Mouse (Mus musculus) liver, embryonic 12.5 days (tissue): ENCODE measurements around the gene Spa17. TPM values are rescaled to one million over a fixed set of nuclear protein-coding genes. Genes with fewer than 3 reads are reported as not detected.

Experiments used
- ATAC-seq: fragments of 200-750 bp; cut with Nextera tagmentation; 2 replicates; pipeline ENCODE4 v1.8.0; 2017; ENCODE audit warnings: moderate number of reproducible peaks, mild to moderate bottlenecking, moderate library complexity
- H3K27ac ChIP-seq: fragments of 300-500 bp; sonication (generic); 2 replicates; pipeline ENCODE4 v1.5.1; 2016; ENCODE audit warnings: mild to moderate bottlenecking
- H3K27me3 ChIP-seq: fragments of 300-500 bp; sonication (generic); replicated peaks from 2 replicates; pipeline ENCODE4 v1.6.1; 2016; ENCODE audit warnings: mild to moderate bottlenecking, moderate library complexity
- H3K36me3 ChIP-seq: fragments of 300-500 bp; sonication (generic); 2 replicates; pipeline ENCODE4 v1.6.1; 2016; ENCODE audit warnings: mild to moderate bottlenecking, moderate library complexity
- H3K4me1 ChIP-seq: fragments of 300-500 bp; sonication (generic); 2 replicates; pipeline ENCODE4 v1.6.1; 2016
- H3K4me2 ChIP-seq: fragments of 300-500 bp; sonication (generic); 2 replicates; pipeline ENCODE4 v1.6.1; 2016; ENCODE audit warnings: mild to moderate bottlenecking, moderate library complexity
- H3K4me3 ChIP-seq: fragments of 300-500 bp; sonication (generic); 2 replicates; pipeline ENCODE4 v1.5.1; 2016; ENCODE audit warnings: mild to moderate bottlenecking, moderate library complexity
- H3K9ac ChIP-seq: fragments of 300-500 bp; sonication (generic); 2 replicates; pipeline ENCODE4 v1.6.1; 2016; ENCODE audit warnings: mild to moderate bottlenecking, moderate library complexity
- H3K9me3 ChIP-seq: fragments of 300-500 bp; sonication (generic); replicated peaks from 2 replicates; pipeline ENCODE4 v1.6.1; 2016; ENCODE audit warnings: mild to moderate bottlenecking, moderate library complexity
- WGBS: fragments of 180-500 bp; shearing (Covaris S2); methylation state at CpG from one replicate; pipeline ENCODE4 v1.1.7; 2016; ENCODE audit not compliant: insufficient replicate concordance; 5-methylcytosine and 5-hydroxymethylcytosine counted together
- polyA plus RNA-seq: library from polyadenylated mRNA; unstranded; fragments of >200 nt; fragmentation: Nextera tagmentation; extraction: Ambion mirVana; gene quantifications from 2 replicates; pipeline ENCODE4 v1.2.1, GENCODE M21; 2016

Spa17 gene
- polyA plus RNA-seq = 2.8 and 4.0 TPM in 2 replicates

DNA sequence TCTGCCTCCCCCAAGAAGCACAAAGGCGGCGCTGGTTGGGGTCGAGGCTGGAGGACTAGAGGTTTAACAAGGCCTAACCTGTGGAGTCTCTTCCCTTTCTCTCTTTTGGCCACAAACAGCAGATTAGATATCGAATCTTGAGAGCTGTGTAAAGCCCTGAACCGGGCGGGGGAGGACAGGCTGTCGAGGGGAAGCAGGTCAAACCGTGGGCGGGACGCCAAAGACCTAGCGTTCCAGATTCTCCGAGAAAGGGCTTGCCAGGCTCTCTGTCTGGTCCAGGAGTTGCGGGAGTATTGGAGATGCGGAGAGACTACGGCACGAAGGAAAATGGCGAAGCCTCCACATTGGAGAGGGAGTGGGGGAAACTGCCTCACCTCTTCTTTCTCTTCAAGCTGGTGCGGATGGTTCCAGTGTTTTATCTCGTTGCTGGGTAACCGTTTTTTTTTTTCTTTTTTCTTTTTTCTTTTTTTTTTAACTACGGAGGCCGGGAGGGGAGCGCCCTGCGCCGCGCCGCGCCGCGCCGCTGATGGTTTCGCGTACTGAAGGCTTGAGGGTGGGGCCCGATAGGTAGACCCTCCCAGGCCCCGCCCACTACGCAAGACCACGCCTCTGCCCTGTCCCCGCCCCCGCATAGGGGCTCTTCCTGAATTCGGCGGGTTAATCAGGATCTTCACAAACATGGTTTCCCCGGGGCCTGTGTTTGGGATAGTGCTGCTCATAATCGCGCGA is at the start of gene Spa17:
TSS of gene Spa17 (minus strand) at position 541 of the 729 bp plus-strand sequence.
- Histone ChIP-seq H3K27me3 (no peaks in the 10 kb centered on the region), H3K4me3 (peak within 1 kb of the TSS; percentile 75)
- ATAC-seq = peak; percentile 96

DNA sequence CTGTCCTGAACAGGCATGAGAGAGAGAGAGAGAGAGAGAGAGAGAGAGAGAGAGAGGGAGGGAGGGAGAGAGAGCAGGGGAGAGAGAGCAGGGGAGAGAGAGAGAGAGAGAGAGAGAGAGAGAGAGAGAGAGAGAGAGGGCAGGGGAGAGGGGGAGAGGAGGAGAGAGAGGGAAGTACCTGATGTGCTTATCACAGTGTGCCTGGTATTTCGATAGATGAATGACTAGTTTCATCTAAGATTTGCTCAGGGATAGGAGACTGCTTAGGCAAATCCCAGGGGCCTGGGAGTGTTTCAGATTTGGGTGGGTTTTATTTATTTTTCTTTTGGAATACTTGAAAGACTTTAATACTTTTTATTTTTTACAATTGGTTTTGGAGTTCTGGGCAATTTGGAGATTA is 49.7 kb upstream of the Spa17 start:
- Histone ChIP-seq H3K9me3 (no peaks in the 10 kb centered on the region), H3K27me3 (no peaks in the 10 kb centered on the region), H3K4me1 (no peaks in the 10 kb centered on the region), H3K9ac (no peak overlapping the region), H3K36me3 (no peaks in the 10 kb centered on the region), H3K4me3 (no peak overlapping the region), H3K27ac (no peak overlapping the region), H3K4me2 (no peak overlapping the region)
- WGBS = 54% methylated on average over 1 of the region's 1 CpGs
- no peak for ATAC-seq

More for the DNA sequence above, at the start of gene Spa17:
- Histone ChIP-seq H3K36me3 (no peaks in the 10 kb centered on the region), H3K4me2 (peak within 1 kb of the TSS; percentile 81), H3K9me3 (no peaks in the 10 kb centered on the region), H3K4me1 (peaks cover 16% of the 10 kb centered on the region), H3K27ac (peak within 1 kb of the TSS; percentile 68), H3K9ac (peak within 1 kb of the TSS; percentile 73)
- WGBS = under 1% methylated on average over 45 of the region's 45 CpGs

DNA sequence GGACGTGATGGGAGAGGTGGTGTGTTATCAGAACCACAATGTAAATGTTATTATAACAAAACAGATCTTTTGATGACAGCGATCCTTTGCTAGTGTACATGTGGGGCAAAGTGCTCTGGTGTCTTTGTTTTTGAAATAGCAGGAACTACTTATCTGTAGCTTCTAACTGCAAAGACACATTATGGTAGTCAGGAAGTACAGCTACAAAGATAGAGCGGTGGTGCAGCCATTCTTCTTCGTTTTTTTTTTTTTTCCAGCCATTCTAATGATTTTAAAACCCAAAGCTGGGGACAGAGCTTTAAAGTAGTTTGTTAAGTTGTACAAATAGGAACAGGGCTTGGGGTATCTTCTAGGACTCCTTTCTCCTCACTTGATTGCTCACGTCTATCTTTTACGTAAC is 45.9 kb upstream of the Spa17 start:
- no peak for ATAC-seq
- Histone ChIP-seq H3K4me1 (peaks cover 18% of the 10 kb centered on the region), H3K4me3 (no peak overlapping the region), H3K27ac (no peak overlapping the region), H3K27me3 (no peaks in the 10 kb centered on the region), H3K9me3 (no peaks in the 10 kb centered on the region), H3K9ac (no peak overlapping the region), H3K4me2 (no peak overlapping the region), H3K36me3 (peaks cover 8% of the 10 kb centered on the region)
- 59% methylated on average over 6 of the region's 6 CpGs for WGBS

DNA sequence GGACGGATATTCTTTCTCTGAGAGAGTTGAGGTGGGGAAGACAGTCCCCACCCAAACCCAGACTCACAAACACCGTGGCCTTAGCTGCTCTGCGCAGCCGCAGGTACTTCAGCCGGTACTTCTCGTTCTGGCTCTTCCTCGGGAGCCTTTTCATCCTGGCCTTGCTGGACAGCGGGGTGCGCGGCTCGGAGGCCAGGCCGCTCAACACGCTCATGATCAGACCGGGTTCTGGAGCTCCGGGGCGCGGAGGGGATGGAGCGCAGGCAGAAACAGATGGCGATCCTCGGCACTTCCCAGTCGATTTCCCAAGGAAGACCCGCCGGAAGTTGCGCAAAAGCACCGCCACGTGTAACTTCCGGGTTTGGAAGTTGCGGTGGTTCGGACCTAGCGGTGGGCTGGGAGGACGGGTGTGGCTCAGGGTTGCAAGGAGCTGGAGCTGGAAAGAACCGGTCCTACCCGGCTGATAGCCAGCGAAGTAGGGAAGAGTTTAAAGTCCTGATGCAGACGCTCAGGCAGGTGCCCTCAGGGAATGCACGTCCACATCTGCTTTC is 43.5 kb upstream of the Spa17 start, which contains the start of gene Tbrg1:
TSS of gene Tbrg1 (minus strand) at position 382 of the 551 bp plus-strand sequence.
- H3K4me2 ChIP-seq = peak within 1 kb of the TSS; percentile 70
- peak within 1 kb of the TSS; percentile 80 for H3K9ac ChIP-seq
- H3K27ac ChIP-seq = peak within 1 kb of the TSS; percentile 85
- H3K4me1 ChIP-seq = peaks cover 18% of the 10 kb centered on the region
- under 1% methylated on average over 36 of the region's 36 CpGs for WGBS
- ATAC-seq = peak; percentile 91
- H3K36me3 ChIP-seq = peaks cover 32% of the 10 kb centered on the region
- peak within 1 kb of the TSS; percentile 81 for H3K4me3 ChIP-seq
- H3K9me3 ChIP-seq = no peaks in the 10 kb centered on the region
- no peaks in the 10 kb centered on the region for H3K27me3 ChIP-seq

DNA sequence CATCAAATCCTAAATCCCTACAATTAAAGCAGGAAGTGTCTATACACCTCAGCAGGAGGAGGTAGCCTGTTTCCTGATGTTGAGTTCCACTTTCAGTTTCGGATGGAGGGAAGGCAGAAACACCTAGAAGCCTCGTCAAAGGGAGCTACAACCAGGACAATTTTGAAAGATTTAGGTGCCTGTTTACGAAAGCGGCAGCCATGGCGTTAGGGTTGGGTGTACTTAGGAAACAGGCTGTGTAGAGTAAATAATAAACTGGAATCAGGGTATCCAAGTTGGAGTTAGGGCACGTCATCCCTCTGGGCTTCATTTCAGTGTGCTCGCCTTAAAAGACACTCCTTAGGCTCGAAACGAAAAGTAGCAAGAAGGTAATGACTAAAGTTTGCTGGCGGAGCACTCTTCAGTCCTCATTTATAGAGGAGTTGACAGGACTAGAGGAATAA is 42.9 kb upstream of the Spa17 start:
- Histone ChIP-seq H3K9ac (peak overlapping the region; percentile 80), H3K27ac (peak overlapping the region; percentile 85), H3K36me3 (peaks cover 35% of the 10 kb centered on the region), H3K9me3 (no peaks in the 10 kb centered on the region), H3K4me1 (peaks cover 18% of the 10 kb centered on the region), H3K4me2 (peak overlapping the region; percentile 70), H3K27me3 (no peaks in the 10 kb centered on the region), H3K4me3 (peak overlapping the region; percentile 81)
- ATAC-seq = peak; percentile 33
- WGBS = under 1% methylated on average over 10 of the region's 10 CpGs

DNA sequence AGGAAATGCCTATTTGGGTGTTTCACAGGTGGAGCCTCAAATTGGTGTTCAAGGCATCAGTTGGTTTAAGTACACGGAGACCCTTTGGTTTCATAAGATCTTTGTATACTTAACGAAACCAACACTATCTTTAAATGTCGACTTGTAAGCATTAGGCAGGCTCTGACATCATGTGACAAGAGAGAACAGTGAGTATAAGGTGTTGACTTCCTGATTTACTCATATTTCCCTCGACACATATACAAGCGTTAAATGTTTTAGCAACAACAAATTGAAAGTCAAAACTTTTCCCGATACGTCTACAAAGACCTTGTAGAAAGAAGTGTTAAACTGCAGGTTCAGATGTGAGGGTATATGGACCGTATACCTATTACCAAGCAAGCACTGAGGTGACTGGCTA is 42.4 kb upstream of the Spa17 start:
- peak overlapping the region; percentile 81 for H3K4me3 ChIP-seq
- H3K4me2 ChIP-seq = peak overlapping the region; percentile 70
- peak overlapping the region; percentile 80 for H3K9ac ChIP-seq
- no peak for ATAC-seq
- H3K36me3 ChIP-seq = peaks cover 40% of the 10 kb centered on the region
- 0 out of 2 replicates have a peak overlapping the region, but pooled peaks have one; percentile 85 for H3K27ac ChIP-seq
- no peaks in the 10 kb centered on the region for H3K27me3 ChIP-seq
- 44% methylated on average over 8 of the region's 8 CpGs for WGBS
- no peaks in the 10 kb centered on the region for H3K9me3 ChIP-seq
- peaks cover 18% of the 10 kb centered on the region for H3K4me1 ChIP-seq

DNA sequence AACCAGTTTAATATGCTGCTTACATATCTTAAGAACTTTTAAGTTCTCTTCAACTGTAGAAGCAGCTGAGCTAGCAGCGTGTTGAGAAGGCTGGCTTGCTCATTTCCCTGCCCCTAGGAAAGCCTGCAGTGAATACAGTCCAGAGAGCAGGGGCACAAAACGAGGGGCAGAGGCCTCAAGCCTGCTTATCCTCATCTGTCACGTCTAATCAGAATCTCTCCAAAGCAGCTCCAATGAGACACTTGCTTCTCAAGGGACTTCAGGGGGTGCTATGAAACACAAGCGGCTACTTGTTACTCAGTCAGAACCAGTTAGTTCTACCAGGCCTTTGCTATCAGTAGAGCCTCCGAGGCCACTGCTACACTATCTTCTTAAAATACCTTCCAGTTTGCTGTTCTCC is 40.3 kb upstream of the Spa17 start:
- H3K4me2 ChIP-seq = no peak overlapping the region
- H3K9ac ChIP-seq = no peak overlapping the region
- WGBS = 68% methylated on average over 5 of the region's 5 CpGs
- H3K9me3 ChIP-seq = no peaks in the 10 kb centered on the region
- no peak overlapping the region for H3K4me3 ChIP-seq
- ATAC-seq = no peak
- H3K36me3 ChIP-seq = peaks cover 61% of the 10 kb centered on the region
- H3K27me3 ChIP-seq = no peaks in the 10 kb centered on the region
- peaks cover 18% of the 10 kb centered on the region for H3K4me1 ChIP-seq
- no peak overlapping the region for H3K27ac ChIP-seq

DNA sequence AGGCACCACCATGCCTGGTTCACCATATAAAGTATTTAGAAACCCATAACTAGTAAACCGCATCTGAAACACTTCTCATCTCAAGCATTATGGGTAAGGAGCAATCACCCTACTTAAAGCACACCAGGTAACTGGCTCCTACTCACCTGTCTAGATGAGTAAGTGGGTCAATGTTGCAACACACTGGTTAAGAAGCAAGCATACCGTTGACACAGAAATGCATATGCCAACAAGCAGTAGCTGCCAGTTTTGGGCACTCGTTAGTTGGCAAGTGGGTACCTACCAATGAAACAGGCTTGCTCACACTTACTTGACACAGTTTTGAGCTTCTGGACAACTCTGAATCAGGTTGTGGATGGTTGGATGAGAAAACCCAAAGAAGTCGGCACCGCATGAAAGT is 37.1 kb upstream of the Spa17 start:
- 86% methylated on average over 5 of the region's 5 CpGs for WGBS
- peaks cover 80% of the 10 kb centered on the region for H3K36me3 ChIP-seq

DNA sequence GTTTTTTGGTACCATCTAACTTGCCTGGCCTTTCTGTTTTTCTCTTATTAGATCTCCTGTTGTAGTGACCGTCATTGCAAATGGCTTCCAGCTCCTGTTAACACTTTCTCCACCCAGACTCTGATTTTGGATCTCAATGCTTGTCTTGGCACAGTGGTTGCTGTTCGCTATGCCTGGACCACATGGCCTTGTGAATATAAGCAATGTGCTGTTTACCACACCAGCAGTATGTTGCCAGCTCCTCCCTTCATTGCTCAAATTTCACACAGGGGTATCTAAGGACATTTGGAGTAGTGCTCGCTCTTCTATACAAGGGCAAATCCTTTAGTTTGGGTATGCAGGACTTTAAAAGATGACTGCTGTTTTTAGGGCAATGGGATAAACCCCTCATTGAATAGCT is 32.7 kb upstream of the Spa17 start:
- 77% methylated on average over 3 of the region's 3 CpGs for WGBS
- ATAC-seq = no peak
- peaks cover 43% of the 10 kb centered on the region for H3K36me3 ChIP-seq

More for the DNA sequence above, 37.1 kb upstream of the Spa17 start:
- Histone ChIP-seq H3K9me3 (no peaks in the 10 kb centered on the region), H3K4me3 (no peak overlapping the region), H3K27me3 (no peaks in the 10 kb centered on the region), H3K4me1 (peaks cover 7% of the 10 kb centered on the region), H3K27ac (no peak overlapping the region), H3K9ac (no peak overlapping the region), H3K4me2 (no peak overlapping the region)
- no peak for ATAC-seq

DNA sequence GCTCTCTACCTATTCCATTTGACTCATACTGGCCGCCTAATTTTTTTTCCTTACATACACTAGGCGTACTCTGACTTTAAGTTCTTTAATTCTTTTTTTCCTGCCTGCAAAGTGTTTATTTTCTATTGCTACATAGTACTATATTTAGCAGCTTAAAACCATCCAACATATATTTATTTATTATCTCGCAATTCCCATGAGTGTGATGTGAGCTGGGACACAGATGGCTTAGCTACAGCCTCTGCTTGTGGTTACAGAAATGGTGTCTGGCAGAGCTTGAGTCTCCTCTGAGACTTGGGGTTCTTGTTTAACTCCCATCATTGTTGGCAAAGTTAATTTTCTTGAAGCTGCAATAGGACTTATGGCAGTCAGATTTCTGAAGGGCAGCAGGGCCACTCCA is 25.2 kb upstream of the Spa17 start:
- Histone ChIP-seq H3K27ac (no peak overlapping the region), H3K9ac (no peak overlapping the region), H3K36me3 (no peaks in the 10 kb centered on the region), H3K4me3 (no peak overlapping the region), H3K27me3 (no peaks in the 10 kb centered on the region), H3K4me2 (no peak overlapping the region), H3K4me1 (no peaks in the 10 kb centered on the region), H3K9me3 (no peaks in the 10 kb centered on the region)
- WGBS = 74% methylated on average over 3 of the region's 3 CpGs
- ATAC-seq = no peak

More for the DNA sequence above, 32.7 kb upstream of the Spa17 start:
- no peaks in the 10 kb centered on the region for H3K9me3 ChIP-seq
- no peak overlapping the region for H3K4me3 ChIP-seq
- no peak overlapping the region for H3K4me2 ChIP-seq
- no peaks in the 10 kb centered on the region for H3K4me1 ChIP-seq
- H3K27ac ChIP-seq = no peak overlapping the region
- H3K27me3 ChIP-seq = no peaks in the 10 kb centered on the region
- H3K9ac ChIP-seq = no peak overlapping the region

DNA sequence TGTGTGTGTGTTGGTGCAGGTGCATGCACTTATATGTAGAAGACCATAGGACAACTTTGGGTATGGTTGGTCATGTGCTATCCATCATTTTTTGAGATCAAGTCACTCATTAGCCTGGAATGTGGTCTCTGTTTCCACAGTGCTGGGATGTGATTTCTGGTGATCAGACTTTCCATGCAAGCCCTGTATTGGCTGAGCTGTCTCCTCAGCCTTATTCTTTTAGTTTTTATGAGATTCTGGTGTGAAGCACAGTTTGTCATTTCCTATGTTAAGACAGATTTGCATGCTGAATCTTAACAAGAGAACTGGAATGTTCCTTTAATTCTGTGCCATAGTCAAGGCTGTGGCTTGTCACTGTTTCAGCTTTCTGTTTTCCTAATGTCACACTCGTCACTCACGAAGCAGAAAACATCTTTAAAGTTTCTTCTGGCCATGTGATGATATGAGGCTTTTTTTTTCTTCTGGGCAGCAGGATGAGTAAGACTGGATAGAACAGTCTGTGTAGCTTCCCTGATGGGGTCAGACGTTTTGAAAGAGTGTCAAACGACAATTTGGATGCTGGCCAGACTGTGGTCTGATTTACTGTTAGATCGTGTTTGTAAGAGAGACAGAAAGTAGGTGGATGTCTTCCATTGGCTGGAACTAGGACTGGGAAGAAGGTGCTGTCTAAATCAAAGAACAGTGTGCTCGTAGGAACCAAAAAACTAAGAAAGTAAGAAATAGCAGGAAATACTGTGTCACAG is 23.4 kb upstream of the Spa17 start:
- no peak overlapping the region for H3K4me3 ChIP-seq

DNA sequence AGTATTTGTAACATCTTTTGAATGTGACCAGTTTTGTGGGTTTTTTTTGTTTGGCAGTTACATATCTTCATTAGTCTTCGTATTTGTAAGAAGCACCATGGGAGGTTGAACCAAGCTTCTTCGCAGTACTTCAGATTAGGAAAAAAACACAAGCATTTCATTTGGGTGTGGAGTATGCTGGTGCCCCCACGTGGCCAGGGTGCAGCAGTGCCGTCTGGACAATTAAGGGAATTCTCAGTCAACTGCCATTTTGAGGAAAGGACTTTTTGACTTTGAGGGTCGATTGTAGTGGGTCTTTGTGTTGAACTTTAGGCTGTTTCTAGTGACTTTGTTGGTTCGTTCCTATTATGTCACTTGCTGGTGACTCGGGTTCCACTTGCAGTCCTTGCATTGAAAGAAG is 22.8 kb upstream of the Spa17 start:
- H3K4me1 ChIP-seq = no peaks in the 10 kb centered on the region
- 15% methylated on average over 7 of the region's 7 CpGs for WGBS
- H3K27ac ChIP-seq = no peak overlapping the region
- H3K27me3 ChIP-seq = no peaks in the 10 kb centered on the region
- no peak overlapping the region for H3K9ac ChIP-seq
- H3K9me3 ChIP-seq = no peaks in the 10 kb centered on the region
- H3K36me3 ChIP-seq = no peaks in the 10 kb centered on the region
- ATAC-seq = no peak
- H3K4me2 ChIP-seq = no peak overlapping the region
- no peak overlapping the region for H3K4me3 ChIP-seq

More for the DNA sequence above, 23.4 kb upstream of the Spa17 start:
- Histone ChIP-seq H3K27me3 (no peaks in the 10 kb centered on the region), H3K4me2 (no peak overlapping the region), H3K9ac (no peak overlapping the region), H3K27ac (no peak overlapping the region), H3K9me3 (no peaks in the 10 kb centered on the region), H3K4me1 (no peaks in the 10 kb centered on the region), H3K36me3 (no peaks in the 10 kb centered on the region)
- no peak for ATAC-seq
- WGBS = 51% methylated on average over 6 of the region's 6 CpGs
